Mouse (Mus musculus): Measurements from ENCODE around the gene Ppt2.

GRCm38 (mm10) chr17:34621006-34621405, 7.3 kb downstream of the Ppt2 start:
- TF ChIP-seq CTCF (IDR thresholded peaks at IDR 0.05) (no peak), EP300 (IDR thresholded peaks at IDR 0.05) (no peak)
